Mouse (Mus musculus) MEL (cell line): Measurements from ENCODE around the gene Trim65.

ENCODE experiments used
- CTCF ChIP-seq, 3 experiments: IDR thresholded peaks in 2 of 3; conservative IDR thresholded peaks in 1 of 3; 2 replicates each; pipeline ENCODE4 v1.5.1; 2011 to 2012; ENCODE audit warnings: low read length in 3 of 3, low read depth in 2 of 3, mild to moderate bottlenecking in 2 of 3, improper control_type of control experiment in 1 of 3, inconsistent platforms in 1 of 3, mixed read lengths in 1 of 3, moderate library complexity in 1 of 3; ENCODE audit not compliant: control insufficient read depth in 1 of 3, insufficient read depth in 1 of 3, poor library complexity in 1 of 3, severe bottlenecking in 1 of 3
- POLR2A ChIP-seq, 2 experiments: IDR thresholded peaks; 2 replicates each; pipeline ENCODE4 v1.6.1; 2011 to 2012; ENCODE audit warnings: low read length in 2 of 2, mild to moderate bottlenecking in 2 of 2, control low read depth in 1 of 2, improper control_type of control experiment in 1 of 2, low read depth in 1 of 2, moderate library complexity in 1 of 2; ENCODE audit not compliant: control insufficient read depth in 1 of 2, insufficient read depth in 1 of 2, poor library complexity in 1 of 2

DNA sequence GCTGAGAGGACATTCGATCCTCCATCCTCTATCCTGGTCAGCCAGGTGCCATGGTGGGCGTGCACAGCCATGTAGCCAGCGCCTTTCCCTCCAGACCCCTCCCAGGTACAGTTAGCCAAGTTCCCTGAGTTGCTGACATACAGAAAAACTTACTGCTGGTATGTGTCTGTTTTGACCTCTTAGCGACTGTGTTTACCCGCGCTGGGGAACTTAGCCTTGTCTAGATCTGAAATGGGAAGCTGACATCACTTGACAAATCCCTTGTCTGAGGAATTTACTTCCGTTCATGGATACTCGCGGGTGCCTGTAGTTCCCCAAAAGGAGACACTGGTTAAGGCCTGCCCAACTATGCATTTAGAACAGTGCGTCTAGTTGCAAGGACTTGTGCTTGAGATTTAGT lies 20.4 kb downstream of the Trim65 start:
- no peak for TF ChIP-seq POLR2A (IDR thresholded peaks at IDR 0.05; ENCODE audit: control insufficient read depth in 1 of 2, insufficient read depth in 1 of 2, low read depth in 1 of 2, low read length in 2 of 2, poor library complexity in 1 of 2)
- no peak for TF ChIP-seq CTCF (IDR thresholded peaks at IDR 0.05 in 2 of 3, conservative IDR thresholded peaks at IDR 0.05 in 1 of 3; ENCODE audit: control insufficient read depth in 1 of 3, insufficient read depth in 1 of 3, low read depth in 2 of 3, low read length in 3 of 3, poor library complexity in 1 of 3, severe bottlenecking in 1 of 3)
